ENCODE assay signal across 8 mouse cellular contexts in genomic region chr8:111300597-111301546, GRCm38 (mm10). TPM values are rescaled to one million over a fixed set of nuclear protein-coding genes. Genes with fewer than 3 reads are reported as not detected.
DNase-seq lines count a peak whose midpoint lies in the region; ATAC-seq and TF ChIP-seq lines count a peak whose summit lies in the region.

No protein-coding gene starts in this region.

- no peak overlapping the region for H3K27ac ChIP-seq in kidney, adult 2 months (ENCODE audit: insufficient read depth, low read depth, low read length)
- peak overlapping the region; percentile 99 for H3K27ac ChIP-seq in forebrain, embryonic 10.5 days
- no peak overlapping the region for H3K27ac ChIP-seq in kidney, postnatal 0 days
- H3K27ac ChIP-seq in midbrain, embryonic 16.5 days (ENCODE audit: low read length) = no peak overlapping the region

- 66% methylated on average over 11 of the region's 11 CpGs for WGBS in kidney, adult 2 months
- WGBS in forebrain, embryonic 10.5 days = 68% methylated on average over 11 of the region's 11 CpGs
- 67% methylated on average over 11 of the region's 11 CpGs for WGBS in kidney, postnatal 0 days
- WGBS in midbrain, embryonic 16.5 days = 66% methylated on average over 11 of the region's 11 CpGs

- ATAC-seq in kidney, postnatal 0 days (replicated peaks; ENCODE audit: low FRiP score, low read depth) = no peak
- no peak for ATAC-seq in midbrain, embryonic 16.5 days

- H3K4me3 ChIP-seq in kidney, adult 2 months (ENCODE audit: insufficient read depth, low read depth, low read length) = no peak overlapping the region
- peak overlapping the region; percentile 94 for H3K4me3 ChIP-seq in forebrain, embryonic 10.5 days
- H3K4me3 ChIP-seq in kidney, postnatal 0 days (replicated peaks; ENCODE audit: low read depth, low read length) = peak overlapping the region; percentile 93; the same call in 1 of the 2 replicates
- peak overlapping the region; percentile 93 for H3K4me3 ChIP-seq in midbrain, embryonic 16.5 days (ENCODE audit: low read depth, low read length)

- TF ChIP-seq POLR2A in kidney, adult 2 months (IDR thresholded peaks at IDR 0.05; ENCODE audit: low read depth, low read length) = no peak

- H3K27me3 ChIP-seq in kidney, adult 2 months (replicated peaks; ENCODE audit: control insufficient read depth, insufficient read depth, low read length) = no peaks in the 10 kb centered on the region
- H3K27me3 ChIP-seq in forebrain, embryonic 10.5 days (ENCODE audit: poor library complexity, severe bottlenecking) = no peaks in the 10 kb centered on the region
- H3K27me3 ChIP-seq in kidney, postnatal 0 days (ENCODE audit: insufficient read depth, low read length) = no peaks in the 10 kb centered on the region
- H3K27me3 ChIP-seq in midbrain, embryonic 16.5 days (ENCODE audit: control insufficient read depth, insufficient read depth, low read depth, low read length) = no peaks in the 10 kb centered on the region

- H3K9ac ChIP-seq in kidney, postnatal 0 days (ENCODE audit: low read depth, low read length) = no peak overlapping the region
- no peak overlapping the region for H3K9ac ChIP-seq in midbrain, embryonic 16.5 days (ENCODE audit: low read depth, low read length)

- H3K36me3 ChIP-seq in kidney, adult 2 months (ENCODE audit: control insufficient read depth, insufficient read depth, low read length) = no peaks in the 10 kb centered on the region; the same call in 1 of the 2 replicates
- peaks cover 16% of the 10 kb centered on the region for H3K36me3 ChIP-seq in forebrain, embryonic 10.5 days (replicated peaks)
- 0 out of 2 replicates have a peak, but pooled peaks cover 9% of the 10 kb centered on the region for H3K36me3 ChIP-seq in kidney, postnatal 0 days (ENCODE audit: insufficient read depth, low read length)
- no peaks in the 10 kb centered on the region for H3K36me3 ChIP-seq in midbrain, embryonic 16.5 days (ENCODE audit: control insufficient read depth, insufficient read depth, low read length)

- peak overlapping the region; percentile 40; the same call in 1 of the 2 replicates for H3K4me2 ChIP-seq in kidney, postnatal 0 days (ENCODE audit: low read length)
- peak overlapping the region; percentile 41 for H3K4me2 ChIP-seq in midbrain, embryonic 16.5 days (ENCODE audit: low read length)

- H3K9me3 ChIP-seq in forebrain, embryonic 10.5 days = no peaks in the 10 kb centered on the region
- H3K9me3 ChIP-seq in kidney, postnatal 0 days (replicated peaks; ENCODE audit: low read length) = no peaks in the 10 kb centered on the region
- no peaks in the 10 kb centered on the region for H3K9me3 ChIP-seq in midbrain, embryonic 16.5 days (replicated peaks; ENCODE audit: control insufficient read depth, low read length, poor library complexity, severe bottlenecking)

- peak; percentile 28; the same call in 1 of the 2 replicates for TF ChIP-seq CTCF in kidney, adult 2 months (conservative IDR thresholded peaks at IDR 0.05; ENCODE audit: insufficient read depth, insufficient read length, low read depth, low read length)
- peak; percentile 33; the same call in 1 of the 2 replicates for TF ChIP-seq CTCF in kidney, postnatal 0 days (IDR thresholded peaks at IDR 0.05; ENCODE audit: low read depth)

- no peaks in the 10 kb centered on the region for H3K4me1 ChIP-seq in kidney, adult 2 months (ENCODE audit: control insufficient read depth, insufficient read depth, low read length)
- H3K4me1 ChIP-seq in forebrain, embryonic 10.5 days = peaks cover 21% of the 10 kb centered on the region
- no peaks in the 10 kb centered on the region for H3K4me1 ChIP-seq in kidney, postnatal 0 days (replicated peaks; ENCODE audit: insufficient read depth, low read length)
- peaks cover 5% of the 10 kb centered on the region for H3K4me1 ChIP-seq in midbrain, embryonic 16.5 days (ENCODE audit: control insufficient read depth, insufficient read depth, low read length)

- DNase-seq in kidney, adult 2 months = no peak
- DNase-seq in kidney, postnatal 14 days = no peak
- peak; percentile 21 for DNase-seq in NIH3T3 (ENCODE audit: low read depth)
- no peak for DNase-seq in forebrain, embryonic 10.5 days (ENCODE audit: extremely low spot score, low spot score)
- no peak for DNase-seq in kidney, postnatal 0 days (ENCODE audit: low spot score)
- DNase-seq in ovary, adult 18-20 months (ENCODE audit: low spot score) = no peak
- no peak for DNase-seq in spleen, adult 12 weeks (ENCODE audit: low spot score)

RNA-seq across cellular contexts. Expression of gene Rfwd3, which starts 0.8 kb away (rescaled TPM):
- 11.3 and 11.6 TPM in 2 replicates for polyA plus RNA-seq in kidney, adult 2 months (2012; rRNA removed)
- polyA plus RNA-seq in forebrain, embryonic 10.5 days (2016; fragmentation: Nextera tagmentation; extraction: Ambion mirVana) = 107 and 110 TPM in 2 replicates
- 24.7 and 30.9 TPM in 2 replicates for polyA plus RNA-seq in kidney, postnatal 0 days (2015; fragmentation: Nextera tagmentation; extraction: Ambion mirVana)
- polyA plus RNA-seq in midbrain, embryonic 16.5 days (2015; fragmentation: Nextera tagmentation; extraction: Ambion mirVana) = 20.3 and 23.0 TPM in 2 replicates

RNA-seq across cellular contexts. Expression of gene Mlkl, which starts 37.1 kb away (rescaled TPM):
- 0.73 and 1.5 TPM in 2 replicates for polyA plus RNA-seq in kidney, adult 2 months (2012; rRNA removed)
- polyA plus RNA-seq in forebrain, embryonic 10.5 days (2016; fragmentation: Nextera tagmentation; extraction: Ambion mirVana) = 0.26 and 0.42 TPM in 2 replicates
- polyA plus RNA-seq in kidney, postnatal 0 days (2015; fragmentation: Nextera tagmentation; extraction: Ambion mirVana) = 2.5 and 3.1 TPM in 2 replicates
- 0.21 and 0.27 TPM in 2 replicates for polyA plus RNA-seq in midbrain, embryonic 16.5 days (2015; fragmentation: Nextera tagmentation; extraction: Ambion mirVana)

RNA-seq across cellular contexts. Expression of gene Glg1, which starts 41.9 kb away (rescaled TPM):
- 40.8 and 44.5 TPM in 2 replicates for polyA plus RNA-seq in kidney, adult 2 months (2012; rRNA removed)
- 53.0 and 57.0 TPM in 2 replicates for polyA plus RNA-seq in forebrain, embryonic 10.5 days (2016; fragmentation: Nextera tagmentation; extraction: Ambion mirVana)
- 63.0 and 66.1 TPM in 2 replicates for polyA plus RNA-seq in kidney, postnatal 0 days (2015; fragmentation: Nextera tagmentation; extraction: Ambion mirVana)
- polyA plus RNA-seq in midbrain, embryonic 16.5 days (2015; fragmentation: Nextera tagmentation; extraction: Ambion mirVana) = 59.7 and 63.3 TPM in 2 replicates
